Mouse (Mus musculus): ENCODE data around the gene Celf1. TPM values are rescaled to one million over a fixed set of nuclear protein-coding genes. Genes with fewer than 3 reads are reported as not detected.

Gene Celf1
- total RNA-seq, 2 experiments from 2014 or later, result 74.7 to 87.0 TPM

- DNase-seq, result no peak
Measured at GRCm38 (mm10) chr2:91062779-91063606, 122.8 kb downstream of the Celf1 start.

GRCm38 (mm10) chr2:91064211-91064610, 124.0 kb downstream of the Celf1 start:
- no peak for DNase-seq

- DNase-seq, result peak; percentile 72
Measured at GRCm38 (mm10) chr2:91065544-91065943, 125.4 kb downstream of the Celf1 start.

GRCm38 (mm10) chr2:91066455-91066854, 126.3 kb downstream of the Celf1 start:
- no peak for DNase-seq

- no peak for DNase-seq
Measured at GRCm38 (mm10) chr2:91068162-91068871, 128.1 kb downstream of the Celf1 start.

GRCm38 (mm10) chr2:91068872-91069165, 128.6 kb downstream of the Celf1 start:
- DNase-seq, result no peak

Other genes with a start within 250 kb of the Celf1 start
- gene Fnbp4, start 195.0 kb upstream of the Celf1 start, total RNA-seq (2021), result 10 to 100 TPM; 42.4 to 75.4 TPM
- 1 to 10 TPM in 1 of 2 experiments, under 1 TPM in 1; 0.72 to 1.4 TPM for gene Agbl2, start 157.7 kb upstream of the Celf1 start, total RNA-seq (2021)
- 100 to 1,000 TPM; 412 to 444 TPM for gene Mtch2, start 93.2 kb upstream of the Celf1 start, total RNA-seq (2021)
- 1 to 10 TPM; 3.3 to 4.8 TPM for gene C1qtnf4, start 54.5 kb upstream of the Celf1 start, total RNA-seq (2021)
- gene Kbtbd4, start 35.6 kb upstream of the Celf1 start, total RNA-seq (2021), result 10 to 100 TPM; 24.6 to 26.6 TPM
- gene Ndufs3, start 35.6 kb upstream of the Celf1 start, total RNA-seq (2021), result 100 to 1,000 TPM; 692 to 778 TPM
- gene Rapsn, start 95.2 kb downstream of the Celf1 start, total RNA-seq (2021), result 1 to 10 TPM; 1.7 to 5.0 TPM
- 100 to 1,000 TPM; 174 to 182 TPM for gene Psmc3, start 113.6 kb downstream of the Celf1 start, total RNA-seq (2021)
- gene Slc39a13, start 130.0 kb downstream of the Celf1 start, total RNA-seq (2021), result 10 to 100 TPM; 22.3 to 30.5 TPM
- 1 to 10 TPM; 5.3 to 8.7 TPM for gene Spi1, start 142.0 kb downstream of the Celf1 start, total RNA-seq (2021)
- under 1 TPM; 0.09 TPM for gene Mybpc3, start 177.8 kb downstream of the Celf1 start, total RNA-seq (2021)
- 10 to 100 TPM; 17.0 to 22.5 TPM for gene Madd, start 243.5 kb downstream of the Celf1 start, total RNA-seq (2021)